Comparison of ENCODE assay signal across 9 mouse cellular contexts in genomic region chr6:125081394-125081793, GRCm38 (mm10). TPM values are rescaled to one million over a fixed set of nuclear protein-coding genes. Genes with fewer than 3 reads are reported as not detected.
DNase-seq lines count a peak whose midpoint lies in the region; ATAC-seq and TF ChIP-seq lines count a peak whose summit lies in the region.
"Had no signal": no experiment of that assay in that cellular context is flagged by ENCODE, and none has a peak within 500 bp of the region (broad histone marks: within the 10 kb centered on the region; RNA-seq: fewer than 3 reads in every experiment).

No protein-coding gene starts in this region.

- H3K36me3 ChIP-seq in testis, adult 2 months (ENCODE audit: control insufficient read depth, insufficient read depth, low read length): no peaks in the 10 kb centered on the region
- no peaks in the 10 kb centered on the region for H3K36me3 ChIP-seq in liver, embryonic 12.5 days

- TF ChIP-seq CTCF in testis, adult 2 months (IDR thresholded peaks at IDR 0.05; ENCODE audit: control insufficient read depth, insufficient read depth, insufficient replicate concordance, low read depth, low read length): no peak

- peak overlapping the region; percentile 59 for H3K4me3 ChIP-seq in testis, adult 2 months (ENCODE audit: control insufficient read depth, low read depth, low read length)
- H3K4me3 ChIP-seq in liver, embryonic 12.5 days: peak overlapping the region; percentile 50

- 31% methylated on average over 25 of the region's 25 CpGs for WGBS in liver, embryonic 12.5 days (ENCODE audit: insufficient replicate concordance)

- H3K27ac ChIP-seq in testis, adult 2 months (ENCODE audit: control insufficient read depth, insufficient read depth, low read depth, low read length): no peak overlapping the region
- H3K27ac ChIP-seq in liver, embryonic 12.5 days: peak overlapping the region; percentile 62

- no peaks in the 10 kb centered on the region for H3K9me3 ChIP-seq in liver, embryonic 12.5 days (replicated peaks)

- DNase-seq in gastrocnemius, postnatal 10 days: peak; percentile 18
- DNase-seq in gastrocnemius, postnatal 36 days: no peak
- DNase-seq in testis, postnatal 10 days (ENCODE audit: low spot score): no peak
- no peak for DNase-seq in right cerebral cortex, postnatal 25 days
- DNase-seq in frontal cortex, postnatal 36 days (ENCODE audit: low spot score in 2 of 2): no peak
- no peak for DNase-seq in thymus, adult 18-20 months
- DNase-seq: B cell, adult 2 months had no signal

- no peak; the same call in 1 of the 2 replicates for ATAC-seq in liver, embryonic 12.5 days

- H3K4me1 ChIP-seq in testis, adult 2 months (ENCODE audit: control insufficient read depth, insufficient read depth, low read length): peaks cover 2% of the 10 kb centered on the region; the same call in 1 of the 2 replicates
- peaks cover 23% of the 10 kb centered on the region for H3K4me1 ChIP-seq in liver, embryonic 12.5 days

- intact Hi-C loops in gastrocnemius, postnatal 36 days (cut with DNase I): loop anchor here (5.0 kb wide), 1 partner anchor 179 kb away; no protein-coding TSS in a partner anchor

- peak overlapping the region; percentile 84 for H3K4me2 ChIP-seq in liver, embryonic 12.5 days

- TF ChIP-seq POLR2A in testis, adult 2 months (IDR thresholded peaks at IDR 0.05; ENCODE audit: control insufficient read depth, low read depth, low read length): no peak

- H3K9ac ChIP-seq in liver, embryonic 12.5 days: peak overlapping the region; percentile 58

- no peaks in the 10 kb centered on the region for H3K27me3 ChIP-seq in testis, adult 2 months (ENCODE audit: control insufficient read depth, insufficient read depth, low read length)
- H3K27me3 ChIP-seq in liver, embryonic 12.5 days (replicated peaks): 0 out of 2 replicates have a peak, but pooled peaks cover 4% of the 10 kb centered on the region

RNA-seq across cellular contexts. Expression of gene Lpar5, which starts 13.7 kb away (rescaled TPM):
- under 1 TPM; 0.16 to 0.41 TPM for total RNA-seq in gastrocnemius, postnatal 10 days (2021)
- not detected for total RNA-seq in gastrocnemius, postnatal 36 days (2021)
- polyA plus RNA-seq in testis, adult 2 months (2012; rRNA removed): 0.31 and 0.32 TPM in 2 replicates
- 1.9 and 2.2 TPM in 2 replicates for polyA plus RNA-seq in liver, embryonic 12.5 days (2016; fragmentation: Nextera tagmentation; extraction: Ambion mirVana)

RNA-seq across cellular contexts. Expression of gene Chd4, which starts 14.4 kb away (rescaled TPM):
- 100 to 1,000 TPM; 108 to 125 TPM for total RNA-seq in gastrocnemius, postnatal 10 days (2021)
- total RNA-seq in gastrocnemius, postnatal 36 days (2021): 10 to 100 TPM; 67.6 to 72.2 TPM
- 42.5 and 43.0 TPM in 2 replicates for polyA plus RNA-seq in testis, adult 2 months (2012; rRNA removed)
- polyA plus RNA-seq in liver, embryonic 12.5 days (2016; fragmentation: Nextera tagmentation; extraction: Ambion mirVana): 38.3 and 40.5 TPM in 2 replicates

RNA-seq across cellular contexts. Expression of gene Acrbp, which starts 31.9 kb away (rescaled TPM):
- total RNA-seq in gastrocnemius, postnatal 10 days (2021): 1 to 10 TPM; 2.7 to 4.7 TPM
- total RNA-seq in gastrocnemius, postnatal 36 days (2021): 1 to 10 TPM; 2.5 to 2.7 TPM
- 1,698 and 1,947 TPM in 2 replicates for polyA plus RNA-seq in testis, adult 2 months (2012; rRNA removed)
- 2.8 and 3.7 TPM in 2 replicates for polyA plus RNA-seq in liver, embryonic 12.5 days (2016; fragmentation: Nextera tagmentation; extraction: Ambion mirVana)

RNA-seq across cellular contexts. Expression of gene Ing4, which starts 41.8 kb away (rescaled TPM):
- total RNA-seq in gastrocnemius, postnatal 10 days (2021): 10 to 100 TPM; 33.4 to 42.7 TPM
- total RNA-seq in gastrocnemius, postnatal 36 days (2021): 10 to 100 TPM; 26.4 to 31.1 TPM
- polyA plus RNA-seq in testis, adult 2 months (2012; rRNA removed): 11.3 and 11.8 TPM in 2 replicates
- 34.4 and 34.6 TPM in 2 replicates for polyA plus RNA-seq in liver, embryonic 12.5 days (2016; fragmentation: Nextera tagmentation; extraction: Ambion mirVana)

RNA-seq across cellular contexts. Expression of gene Nop2, which starts 50.3 kb away (rescaled TPM):
- total RNA-seq in gastrocnemius, postnatal 10 days (2021): 10 to 100 TPM; 16.0 to 21.1 TPM
- 10 to 100 TPM; 14.6 to 19.0 TPM for total RNA-seq in gastrocnemius, postnatal 36 days (2021)
- 24.5 and 26.2 TPM in 2 replicates for polyA plus RNA-seq in testis, adult 2 months (2012; rRNA removed)
- polyA plus RNA-seq in liver, embryonic 12.5 days (2016; fragmentation: Nextera tagmentation; extraction: Ambion mirVana): 83.1 and 85.3 TPM in 2 replicates
